Mouse (Mus musculus) spleen, adult 2 months (tissue): Measurements from ENCODE around the gene Itfg1.

Source experiments
- CTCF ChIP-seq: fragments of 200-500 bp; IDR thresholded peaks from 2 replicates; pipeline ENCODE4 v1.5.1; 2011; ENCODE audit warnings: mild to moderate bottlenecking, inconsistent platforms; ENCODE audit not compliant: insufficient read depth, insufficient read length, insufficient replicate concordance; ENCODE audit errors: extremely low read depth
- POLR2A ChIP-seq: fragments of 200-500 bp; IDR thresholded peaks from 2 replicates; pipeline ENCODE4 v1.6.1; 2011; ENCODE audit warnings: low read depth, low read length, inconsistent platforms

- TF ChIP-seq CTCF (no peak), POLR2A (no peak)
Measured at GRCm38 (mm10) chr8:85800164-85800563, 40.6 kb downstream of the Itfg1 start.
